Mouse (Mus musculus): Measurements from ENCODE around the gene Ddx43.

DNA sequence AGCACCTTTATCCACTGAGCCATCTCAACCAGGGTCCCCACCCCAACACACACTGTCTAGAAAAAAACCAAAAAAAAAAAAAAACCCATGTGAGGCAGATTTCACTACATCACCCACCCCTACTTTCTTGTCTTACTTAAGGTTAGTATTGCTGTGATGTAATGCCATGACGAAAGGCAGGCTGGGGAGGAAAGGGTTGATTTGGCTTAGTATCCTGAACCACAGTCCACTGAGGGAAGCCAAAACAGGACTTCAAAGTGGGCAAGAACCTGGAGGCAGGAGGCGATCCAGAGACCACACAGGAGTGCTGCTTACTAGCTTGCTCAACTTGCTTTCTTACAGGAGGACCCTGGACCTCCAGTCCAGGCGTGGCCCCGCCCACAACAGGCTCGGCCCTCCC, 54.8 kb downstream of the Ddx43 start:
- TF ChIP-seq POLR2A (IDR thresholded peaks at IDR 0.05; ENCODE audit: control insufficient read depth, low read depth, low read length), result no peak
- TF ChIP-seq CTCF (IDR thresholded peaks at IDR 0.05; ENCODE audit: control insufficient read depth, insufficient read depth, insufficient replicate concordance, low read depth, low read length), result no peak

Data from testis, adult 2 months (tissue).